In genomic region chr1:189706040-189706645, GRCm38 (mm10) we compare ENCODE assay signal across 22 mouse cellular contexts. TPM values are rescaled to one million over a fixed set of nuclear protein-coding genes. Genes with fewer than 3 reads are reported as not detected.
DNase-seq lines count a peak whose midpoint lies in the region; ATAC-seq and TF ChIP-seq lines count a peak whose summit lies in the region.
"Had no signal": no experiment of that assay in that cellular context is flagged by ENCODE, and none has a peak within 500 bp of the region (broad histone marks: within the 10 kb centered on the region; RNA-seq: fewer than 3 reads in every experiment).

No protein-coding gene starts in this region.

- no peak for DNase-seq in embryonic facial prominence, embryonic 10.5 days (ENCODE audit: low spot score)
- DNase-seq in kidney, postnatal 0 days (ENCODE audit: low spot score): peak; percentile 79
- DNase-seq in kidney, adult 18-20 months: no peak
- DNase-seq in fat pad, adult 2 months (ENCODE audit: extremely low read depth, low read depth, low spot score): peak; percentile 94
- DNase-seq in spleen, adult 12 weeks (ENCODE audit: low spot score): no peak
- DNase-seq: adrenal gland, postnatal 25 days; cerebellum, adult 11 months; cerebellum, postnatal 10 days; heart, postnatal 14 days; kidney, postnatal 10 days; lung, adult 2 months had no signal

- H3K9me3 ChIP-seq in embryonic facial prominence, embryonic 13.5 days: no peaks in the 10 kb centered on the region
- no peaks in the 10 kb centered on the region for H3K9me3 ChIP-seq in embryonic facial prominence, embryonic 10.5 days
- no peaks in the 10 kb centered on the region for H3K9me3 ChIP-seq in kidney, postnatal 0 days (replicated peaks; ENCODE audit: low read length)
- no peaks in the 10 kb centered on the region for H3K9me3 ChIP-seq in stomach, embryonic 16.5 days (replicated peaks; ENCODE audit: control insufficient read depth, low read length)
- H3K9me3 ChIP-seq: heart, embryonic 12.5 days; hindbrain, embryonic 13.5 days; midbrain, embryonic 13.5 days had no signal

- H3K4me2 ChIP-seq in embryonic facial prominence, embryonic 13.5 days: no peak overlapping the region
- H3K4me2 ChIP-seq in kidney, postnatal 0 days (ENCODE audit: low read length): no peak overlapping the region
- no peak overlapping the region for H3K4me2 ChIP-seq in stomach, embryonic 16.5 days (ENCODE audit: low read depth, low read length)
- H3K4me2 ChIP-seq: heart, embryonic 12.5 days; hindbrain, embryonic 13.5 days; liver, embryonic 11.5 days; midbrain, embryonic 13.5 days had no signal

- no peak for ATAC-seq in embryonic facial prominence, embryonic 13.5 days (ENCODE audit: insufficient number of reproducible peaks, insufficient read depth, low FRiP score, low TSS enrichment, low read depth)
- no peak for ATAC-seq in kidney, postnatal 0 days (replicated peaks; ENCODE audit: low FRiP score, low read depth)
- no peak for ATAC-seq in stomach, embryonic 16.5 days (ENCODE audit: insufficient read depth, low FRiP score)
- ATAC-seq: CD4-positive, CD25-positive, alpha-beta regulatory T cell, adult 4 months; forebrain, embryonic 14.5 days; inflammation-experienced regulatory T-cells, adult 6 months; midbrain, embryonic 13.5 days; Patski had no signal

- no peak overlapping the region for H3K4me3 ChIP-seq in embryonic facial prominence, embryonic 13.5 days
- no peak overlapping the region for H3K4me3 ChIP-seq in embryonic facial prominence, embryonic 10.5 days
- H3K4me3 ChIP-seq in kidney, postnatal 0 days (replicated peaks; ENCODE audit: low read depth, low read length): no peak overlapping the region
- H3K4me3 ChIP-seq in stomach, embryonic 16.5 days (replicated peaks; ENCODE audit: low read length): no peak overlapping the region
- H3K4me3 ChIP-seq: heart, embryonic 12.5 days; hindbrain, embryonic 13.5 days; midbrain, embryonic 13.5 days; myocyte had no signal

- no peak for TF ChIP-seq CTCF in kidney, postnatal 0 days (IDR thresholded peaks at IDR 0.05; ENCODE audit: low read depth)

- 67% methylated on average over 12 of the region's 12 CpGs for WGBS in embryonic facial prominence, embryonic 13.5 days
- 81% methylated on average over 12 of the region's 12 CpGs for WGBS in embryonic facial prominence, embryonic 10.5 days
- 24% methylated on average over 12 of the region's 12 CpGs for WGBS in kidney, postnatal 0 days
- 57% methylated on average over 12 of the region's 12 CpGs for WGBS in stomach, embryonic 16.5 days

- H3K36me3 ChIP-seq in embryonic facial prominence, embryonic 13.5 days: no peaks in the 10 kb centered on the region
- no peaks in the 10 kb centered on the region for H3K36me3 ChIP-seq in embryonic facial prominence, embryonic 10.5 days (replicated peaks)
- no peaks in the 10 kb centered on the region for H3K36me3 ChIP-seq in kidney, postnatal 0 days (ENCODE audit: insufficient read depth, low read length)
- H3K36me3 ChIP-seq in stomach, embryonic 16.5 days (ENCODE audit: control insufficient read depth, insufficient read depth, low read length): no peaks in the 10 kb centered on the region
- H3K36me3 ChIP-seq: heart, embryonic 12.5 days; hindbrain, embryonic 13.5 days; midbrain, embryonic 13.5 days had no signal

- no peak overlapping the region for H3K9ac ChIP-seq in embryonic facial prominence, embryonic 13.5 days
- H3K9ac ChIP-seq in kidney, postnatal 0 days (ENCODE audit: low read depth, low read length): no peak overlapping the region
- H3K9ac ChIP-seq in stomach, embryonic 16.5 days (ENCODE audit: low read length): no peak overlapping the region
- H3K9ac ChIP-seq: heart, embryonic 12.5 days; hindbrain, embryonic 13.5 days had no signal

- H3K4me1 ChIP-seq in embryonic facial prominence, embryonic 13.5 days: peaks cover 56% of the 10 kb centered on the region
- peaks cover 22% of the 10 kb centered on the region for H3K4me1 ChIP-seq in embryonic facial prominence, embryonic 10.5 days
- peaks cover 32% of the 10 kb centered on the region for H3K4me1 ChIP-seq in kidney, postnatal 0 days (replicated peaks; ENCODE audit: insufficient read depth, low read length)
- peaks cover 3% of the 10 kb centered on the region; the same call in 1 of the 2 replicates for H3K4me1 ChIP-seq in stomach, embryonic 16.5 days (ENCODE audit: control insufficient read depth, insufficient read depth, low read length)

- H3K27ac ChIP-seq in embryonic facial prominence, embryonic 13.5 days: peak overlapping the region; percentile 68
- H3K27ac ChIP-seq in embryonic facial prominence, embryonic 10.5 days (replicated peaks): no peak overlapping the region
- peak overlapping the region; percentile 51 for H3K27ac ChIP-seq in kidney, postnatal 0 days
- H3K27ac ChIP-seq in stomach, embryonic 16.5 days (ENCODE audit: low read length): 0 out of 2 replicates have a peak overlapping the region, but pooled peaks have one; percentile 76
- H3K27ac ChIP-seq: hindbrain, embryonic 13.5 days; midbrain, embryonic 13.5 days had no signal

- no peaks in the 10 kb centered on the region for H3K27me3 ChIP-seq in embryonic facial prominence, embryonic 13.5 days
- no peaks in the 10 kb centered on the region for H3K27me3 ChIP-seq in embryonic facial prominence, embryonic 10.5 days (replicated peaks; ENCODE audit: low read depth, poor library complexity, severe bottlenecking)
- no peaks in the 10 kb centered on the region for H3K27me3 ChIP-seq in kidney, postnatal 0 days (ENCODE audit: insufficient read depth, low read length)
- no peaks in the 10 kb centered on the region for H3K27me3 ChIP-seq in stomach, embryonic 16.5 days (ENCODE audit: control insufficient read depth, insufficient read depth, low read length)
- H3K27me3 ChIP-seq: heart, embryonic 12.5 days; hindbrain, embryonic 13.5 days; midbrain, embryonic 13.5 days; Patski had no signal

RNA-seq across cellular contexts. Expression of gene Cenpf, which starts 18.3 kb away (rescaled TPM):
- polyA plus RNA-seq in embryonic facial prominence, embryonic 13.5 days (2015; fragmentation: Nextera tagmentation; extraction: Ambion mirVana): 102 and 103 TPM in 2 replicates
- polyA plus RNA-seq in embryonic facial prominence, embryonic 10.5 days (2016; fragmentation: Nextera tagmentation; extraction: Ambion mirVana): 108 and 110 TPM in 2 replicates
- polyA plus RNA-seq in kidney, postnatal 0 days (2015; fragmentation: Nextera tagmentation; extraction: Ambion mirVana): 42.1 and 42.5 TPM in 2 replicates
- 55.9 and 56.0 TPM in 2 replicates for polyA plus RNA-seq in stomach, embryonic 16.5 days (2015; fragmentation: Nextera tagmentation; extraction: Ambion mirVana)

RNA-seq across cellular contexts. Expression of gene Ptpn14, which starts 21.9 kb away (rescaled TPM):
- polyA plus RNA-seq in embryonic facial prominence, embryonic 13.5 days (2015; fragmentation: Nextera tagmentation; extraction: Ambion mirVana): 13.9 and 14.0 TPM in 2 replicates
- 6.7 TPM in 2 replicates for polyA plus RNA-seq in embryonic facial prominence, embryonic 10.5 days (2016; fragmentation: Nextera tagmentation; extraction: Ambion mirVana)
- polyA plus RNA-seq in kidney, postnatal 0 days (2015; fragmentation: Nextera tagmentation; extraction: Ambion mirVana): 11.1 and 11.6 TPM in 2 replicates
- polyA plus RNA-seq in stomach, embryonic 16.5 days (2015; fragmentation: Nextera tagmentation; extraction: Ambion mirVana): 8.4 and 8.7 TPM in 2 replicates

Comparison
In these comparisons a context has a peak if more than half of its experiments do, and no peak if none do; other contexts are left out.
1. DNase-seq: peak in kidney, postnatal 0 days (single experiment) and fat pad, adult 2 months (single experiment); none in embryonic facial prominence, embryonic 10.5 days (single experiment), kidney, adult 18-20 months (single experiment) and spleen, adult 12 weeks (single experiment).